Mouse (Mus musculus) heart, embryonic 14.5 days (tissue): ENCODE results near the gene Scarf1. TPM values are rescaled to one million over a fixed set of nuclear protein-coding genes. Genes with fewer than 3 reads are reported as not detected.

Experiments
- ATAC-seq: fragments of 200-750 bp; cut with Nextera tagmentation; 2 replicates; pipeline ENCODE4 v1.8.0; 2017; ENCODE audit warnings: low read depth, moderate TSS enrichment; ENCODE audit not compliant: insufficient number of reproducible peaks, insufficient read depth, low FRiP score
- H3K27ac ChIP-seq, 2 experiments: fragments of 200-500 bp in 1 of 2; fragments of 300-500 bp in 1 of 2; sonication (generic) in 1 of 2; replicated peaks in 1 of 2; 2 replicates each; pipeline ENCODE4 v1.5.1; 2012 to 2014; ENCODE audit warnings: low read depth in 2 of 2, low read length in 2 of 2, control low read depth in 1 of 2, mild to moderate bottlenecking in 1 of 2, mixed read lengths in 1 of 2; ENCODE audit not compliant: control insufficient read depth in 1 of 2, insufficient read depth in 1 of 2
- H3K27me3 ChIP-seq: fragments of 300-500 bp; sonication (generic); 2 replicates; pipeline ENCODE4 v1.6.1; 2014; ENCODE audit warnings: mild to moderate bottlenecking, low read length, control low read depth; ENCODE audit not compliant: control insufficient read depth, insufficient read depth
- H3K36me3 ChIP-seq: fragments of 300-500 bp; sonication (generic); 2 replicates; pipeline ENCODE4 v1.6.1; 2014; ENCODE audit warnings: mild to moderate bottlenecking, control low read depth, low read length, mixed read lengths; ENCODE audit not compliant: control insufficient read depth, insufficient read depth
- H3K4me1 ChIP-seq, 2 experiments: fragments of 200-500 bp in 1 of 2; fragments of 300-500 bp in 1 of 2; sonication (generic) in 1 of 2; 2 replicates each; pipeline ENCODE4 v1.6.1; 2012 to 2014; ENCODE audit warnings: low read length in 2 of 2, control low read depth in 1 of 2, mixed read lengths in 1 of 2; ENCODE audit not compliant: control insufficient read depth in 2 of 2, insufficient read depth in 2 of 2
- H3K4me2 ChIP-seq: fragments of 300-500 bp; sonication (generic); 2 replicates; pipeline ENCODE4 v1.6.1; 2014; ENCODE audit warnings: mild to moderate bottlenecking, low read length
- H3K4me3 ChIP-seq, 2 experiments: fragments of 200-500 bp in 1 of 2; fragments of 300-500 bp in 1 of 2; sonication (generic) in 1 of 2; 2 replicates each; pipeline ENCODE4 v1.5.1; 2012 to 2014; ENCODE audit warnings: low read length in 2 of 2, mild to moderate bottlenecking in 2 of 2, control low read depth in 1 of 2, low read depth in 1 of 2, moderate library complexity in 1 of 2; ENCODE audit not compliant: control insufficient read depth in 1 of 2, insufficient read depth in 1 of 2
- H3K9ac ChIP-seq: fragments of 300-500 bp; sonication (generic); 2 replicates; pipeline ENCODE4 v1.6.1; 2014; ENCODE audit warnings: mild to moderate bottlenecking, low read length
- H3K9me3 ChIP-seq: fragments of 300-500 bp; sonication (generic); 2 replicates; pipeline ENCODE4 v1.6.1; 2016; ENCODE audit warnings: low read length, control low read depth; ENCODE audit not compliant: control insufficient read depth
- WGBS: fragments of 180-500 bp; shearing (Covaris S2); extraction: QIAGEN DNeasy Blood & Tissue Kit; methylation state at CpG from one replicate; pipeline ENCODE4 v1.1.7; 2014; 5-methylcytosine and 5-hydroxymethylcytosine counted together
- polyA plus RNA-seq: library from polyadenylated mRNA; unstranded; fragments of >200 nt; fragmentation: Nextera tagmentation; extraction: Ambion mirVana; gene quantifications from 2 replicates; pipeline ENCODE4 v1.2.1, GENCODE M21; 2014

The Scarf1 gene
- polyA plus RNA-seq, 1 experiment from 2014 or later, result 11.3 TPM

GRCm38 (mm10) chr11:75538970-75539299, 25.6 kb downstream of the Scarf1 start:
- Histone ChIP-seq H3K4me2 (no peak overlapping the region), H3K27ac (no peak overlapping the region), H3K9ac (no peak overlapping the region), H3K4me3 (no peak overlapping the region), H3K9me3 (no peaks in the 10 kb centered on the region), H3K4me1 (peaks cover 27 to 33% of the 10 kb centered on the region in 2 experiments), H3K27me3 (no peaks in the 10 kb centered on the region), H3K36me3 (no peaks in the 10 kb centered on the region)
- 72% methylated on average over 13 of the region's 13 CpGs for WGBS
- ATAC-seq, result no peak

GRCm38 (mm10) chr11:75540209-75540608, 26.9 kb downstream of the Scarf1 start:
- Histone ChIP-seq H3K27ac (no peak overlapping the region), H3K4me1 (peaks cover 23 to 28% of the 10 kb centered on the region in 2 experiments), H3K4me2 (no peak overlapping the region), H3K9ac (no peak overlapping the region), H3K36me3 (no peaks in the 10 kb centered on the region), H3K9me3 (no peaks in the 10 kb centered on the region), H3K4me3 (no peak overlapping the region), H3K27me3 (no peaks in the 10 kb centered on the region)
- WGBS, result 88% methylated on average over 8 of the region's 8 CpGs
- ATAC-seq, result no peak

- H3K36me3 ChIP-seq, result no peaks in the 10 kb centered on the region
- no peaks in the 10 kb centered on the region for H3K9me3 ChIP-seq
- H3K4me1 ChIP-seq, result peaks cover 21 to 24% of the 10 kb centered on the region in 2 experiments
- H3K4me2 ChIP-seq, result no peak overlapping the region
- H3K4me3 ChIP-seq, result no peak overlapping the region
- 59% methylated on average over 19 of the region's 19 CpGs for WGBS
- H3K27me3 ChIP-seq, result no peaks in the 10 kb centered on the region
- peak overlapping the region in 1 of 2 experiments; percentile 48; a peak in 2 of 4 replicates for H3K27ac ChIP-seq
- no peak for ATAC-seq
- no peak overlapping the region for H3K9ac ChIP-seq
Observed at GRCm38 (mm10) chr11:75540710-75541581, 27.6 kb downstream of the Scarf1 start.

GRCm38 (mm10) chr11:75544713-75545112, 31.4 kb downstream of the Scarf1 start:
- H3K4me1 ChIP-seq, result peaks cover 13 to 15% of the 10 kb centered on the region in 2 experiments
- ATAC-seq, result no peak
- no peak overlapping the region for H3K27ac ChIP-seq
- 74% methylated on average over 9 of the region's 9 CpGs for WGBS
- H3K27me3 ChIP-seq, result no peaks in the 10 kb centered on the region
- no peaks in the 10 kb centered on the region for H3K36me3 ChIP-seq
- H3K4me2 ChIP-seq, result no peak overlapping the region
- no peaks in the 10 kb centered on the region for H3K9me3 ChIP-seq
- H3K4me3 ChIP-seq, result no peak overlapping the region
- H3K9ac ChIP-seq, result no peak overlapping the region

- WGBS, result 68% methylated on average over 4 of the region's 4 CpGs
- Histone ChIP-seq H3K36me3 (no peaks in the 10 kb centered on the region), H3K27ac (no peak overlapping the region), H3K4me1 (peaks cover 15 to 17% of the 10 kb centered on the region in 2 experiments), H3K4me2 (no peak overlapping the region), H3K9me3 (no peaks in the 10 kb centered on the region), H3K4me3 (no peak overlapping the region), H3K9ac (no peak overlapping the region), H3K27me3 (no peaks in the 10 kb centered on the region)
- no peak for ATAC-seq
Observed at GRCm38 (mm10) chr11:75546057-75546456, 32.7 kb downstream of the Scarf1 start.

GRCm38 (mm10) chr11:75549658-75550111, 36.3 kb downstream of the Scarf1 start:
- no peak for ATAC-seq
- no peak overlapping the region for H3K4me2 ChIP-seq
- no peaks in the 10 kb centered on the region for H3K27me3 ChIP-seq
- WGBS, result 20% methylated on average over 5 of the region's 5 CpGs
- peaks cover 24 to 27% of the 10 kb centered on the region in 2 experiments for H3K4me1 ChIP-seq
- no peaks in the 10 kb centered on the region for H3K36me3 ChIP-seq
- H3K9ac ChIP-seq, result no peak overlapping the region
- H3K4me3 ChIP-seq, result no peak overlapping the region
- peak overlapping the region in 1 of 2 experiments; percentile 47; a peak in 2 of 4 replicates for H3K27ac ChIP-seq
- H3K9me3 ChIP-seq, result no peaks in the 10 kb centered on the region

- H3K9ac ChIP-seq, result no peak overlapping the region
- peaks cover 24 to 27% of the 10 kb centered on the region in 2 experiments for H3K4me1 ChIP-seq
- no peaks in the 10 kb centered on the region for H3K36me3 ChIP-seq
- no peak for ATAC-seq
- H3K27ac ChIP-seq, result no peak overlapping the region
- H3K4me3 ChIP-seq, result no peak overlapping the region
- H3K9me3 ChIP-seq, result no peaks in the 10 kb centered on the region
- no peaks in the 10 kb centered on the region for H3K27me3 ChIP-seq
- H3K4me2 ChIP-seq, result no peak overlapping the region
- WGBS, result 77% methylated on average over 12 of the region's 12 CpGs
Observed at GRCm38 (mm10) chr11:75550200-75550946, 37.0 kb downstream of the Scarf1 start.
